Mouse (Mus musculus): ENCODE measurements around the gene 1700011L22Rik. TPM values are rescaled to one million over a fixed set of nuclear protein-coding genes. Genes with fewer than 3 reads are reported as not detected.

Gene 1700011L22Rik
- polyA plus RNA-seq, 1 experiment from 2014 or later, result not detected

GRCm38 (mm10) chr8:79208181-79208580 lies 40.2 kb downstream of the 1700011L22Rik start:
- H3K27ac ChIP-seq (ENCODE audit: low read depth, low read length), result no peak overlapping the region
- no peaks in the 10 kb centered on the region for H3K36me3 ChIP-seq (ENCODE audit: control insufficient read depth, insufficient read depth, low read length)
- no peaks in the 10 kb centered on the region for H3K27me3 ChIP-seq (ENCODE audit: control insufficient read depth, insufficient read depth, low read length)
- no peak for ATAC-seq (ENCODE audit: low read depth)
- no peaks in the 10 kb centered on the region for H3K9me3 ChIP-seq (ENCODE audit: control insufficient read depth, low read length)
- peaks cover 12% of the 10 kb centered on the region for H3K4me1 ChIP-seq (ENCODE audit: control insufficient read depth, insufficient read depth, low read length)
- H3K9ac ChIP-seq (replicated peaks; ENCODE audit: low read depth, low read length), result no peak overlapping the region
- H3K4me3 ChIP-seq (ENCODE audit: low read depth, low read length), result no peak overlapping the region
- H3K4me2 ChIP-seq (ENCODE audit: low read depth, low read length), result no peak overlapping the region
- WGBS, result 62% methylated on average over 3 of the region's 3 CpGs

DNA sequence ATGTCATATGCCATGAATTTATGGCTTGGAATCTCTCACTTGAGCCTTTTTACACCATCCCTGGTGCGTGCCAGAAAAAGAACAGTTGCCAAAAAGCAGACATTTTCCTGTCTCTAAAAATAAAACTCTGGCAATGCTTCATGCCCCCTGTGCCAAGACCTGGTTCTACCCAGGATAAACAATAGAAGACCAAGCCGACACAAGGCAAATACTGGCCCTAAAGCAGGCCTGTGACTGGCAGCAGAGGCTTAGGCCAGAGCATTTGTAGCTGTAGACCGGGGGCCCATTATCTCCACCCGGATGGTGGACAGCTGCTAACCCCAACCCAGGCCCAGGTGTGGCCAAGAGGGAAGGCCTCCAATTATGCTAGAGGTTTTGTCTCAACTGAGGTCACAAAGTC lies 41.5 kb downstream of the 1700011L22Rik start:
- no peak overlapping the region for H3K4me2 ChIP-seq (ENCODE audit: low read depth, low read length)
- no peak for ATAC-seq (ENCODE audit: low read depth)
- H3K4me1 ChIP-seq (ENCODE audit: control insufficient read depth, insufficient read depth, low read length), result peaks cover 12% of the 10 kb centered on the region
- no peak overlapping the region for H3K9ac ChIP-seq (replicated peaks; ENCODE audit: low read depth, low read length)
- WGBS, result 74% methylated on average over 4 of the region's 4 CpGs
- no peak overlapping the region for H3K27ac ChIP-seq (ENCODE audit: low read depth, low read length)
- no peaks in the 10 kb centered on the region for H3K9me3 ChIP-seq (ENCODE audit: control insufficient read depth, low read length)
- H3K27me3 ChIP-seq (ENCODE audit: control insufficient read depth, insufficient read depth, low read length), result no peaks in the 10 kb centered on the region
- H3K36me3 ChIP-seq (ENCODE audit: control insufficient read depth, insufficient read depth, low read length), result no peaks in the 10 kb centered on the region
- H3K4me3 ChIP-seq (ENCODE audit: low read depth, low read length), result no peak overlapping the region

GRCm38 (mm10) chr8:79201446-79202147 lies 46.8 kb downstream of the 1700011L22Rik start:
- no peaks in the 10 kb centered on the region for H3K36me3 ChIP-seq (ENCODE audit: control insufficient read depth, insufficient read depth, low read length)
- no peaks in the 10 kb centered on the region for H3K9me3 ChIP-seq (ENCODE audit: control insufficient read depth, low read length)
- no peak overlapping the region for H3K27ac ChIP-seq (ENCODE audit: low read depth, low read length)
- ATAC-seq (ENCODE audit: low read depth), result no peak
- WGBS, result 77% methylated on average over 11 of the region's 11 CpGs
- H3K4me3 ChIP-seq (ENCODE audit: low read depth, low read length), result no peak overlapping the region
- no peak overlapping the region for H3K4me2 ChIP-seq (ENCODE audit: low read depth, low read length)
- H3K9ac ChIP-seq (replicated peaks; ENCODE audit: low read depth, low read length), result no peak overlapping the region
- no peaks in the 10 kb centered on the region for H3K27me3 ChIP-seq (ENCODE audit: control insufficient read depth, insufficient read depth, low read length)
- no peaks in the 10 kb centered on the region for H3K4me1 ChIP-seq (ENCODE audit: control insufficient read depth, insufficient read depth, low read length)

DNA sequence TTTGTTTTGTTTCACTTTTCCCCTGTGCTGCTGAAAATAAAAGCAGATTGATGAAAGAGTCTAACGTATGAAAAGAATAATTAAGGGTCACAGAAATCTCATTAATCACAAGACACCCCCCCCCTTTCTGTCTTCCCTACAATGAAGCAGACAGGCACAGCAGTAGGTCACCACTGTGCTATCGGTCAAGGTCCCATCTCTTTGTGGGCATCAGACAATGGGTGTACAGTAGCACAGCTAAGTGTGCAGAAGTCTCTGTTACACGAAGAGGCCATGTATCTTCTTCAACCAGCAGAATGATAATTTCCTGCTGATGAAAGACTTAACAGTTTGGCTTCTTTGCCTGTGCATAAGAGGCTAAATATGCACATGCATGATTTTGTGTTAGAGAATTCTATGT lies 49.7 kb downstream of the 1700011L22Rik start:
- Histone ChIP-seq H3K9ac (replicated peaks; ENCODE audit: low read depth, low read length) (no peak overlapping the region), H3K27ac (ENCODE audit: low read depth, low read length) (no peak overlapping the region), H3K36me3 (ENCODE audit: control insufficient read depth, insufficient read depth, low read length) (no peaks in the 10 kb centered on the region), H3K4me1 (ENCODE audit: control insufficient read depth, insufficient read depth, low read length) (no peaks in the 10 kb centered on the region; the same call in 1 of the 2 replicates), H3K9me3 (ENCODE audit: control insufficient read depth, low read length) (no peaks in the 10 kb centered on the region), H3K27me3 (ENCODE audit: control insufficient read depth, insufficient read depth, low read length) (no peaks in the 10 kb centered on the region), H3K4me2 (ENCODE audit: low read depth, low read length) (no peak overlapping the region), H3K4me3 (ENCODE audit: low read depth, low read length) (no peak overlapping the region)
- 25% methylated on average over 3 of the region's 3 CpGs for WGBS
- ATAC-seq (ENCODE audit: low read depth), result no peak

- ATAC-seq (ENCODE audit: low read depth), result no peak
- no peak overlapping the region for H3K27ac ChIP-seq (ENCODE audit: low read depth, low read length)
- WGBS, result 79% methylated on average over 4 of the region's 4 CpGs
These were observed 51.9 kb downstream of the 1700011L22Rik start for GRCm38 (mm10) chr8:79196481-79196880.

GRCm38 (mm10) chr8:79190071-79190470 lies 58.3 kb downstream of the 1700011L22Rik start:
- Histone ChIP-seq H3K27ac (ENCODE audit: low read depth, low read length) (no peak overlapping the region), H3K9ac (replicated peaks; ENCODE audit: low read depth, low read length) (no peak overlapping the region), H3K27me3 (ENCODE audit: control insufficient read depth, insufficient read depth, low read length) (no peaks in the 10 kb centered on the region), H3K36me3 (ENCODE audit: control insufficient read depth, insufficient read depth, low read length) (peaks cover 34% of the 10 kb centered on the region), H3K4me3 (ENCODE audit: low read depth, low read length) (no peak overlapping the region), H3K4me1 (ENCODE audit: control insufficient read depth, insufficient read depth, low read length) (no peaks in the 10 kb centered on the region), H3K9me3 (ENCODE audit: control insufficient read depth, low read length) (no peaks in the 10 kb centered on the region), H3K4me2 (ENCODE audit: low read depth, low read length) (no peak overlapping the region)
- ATAC-seq (ENCODE audit: low read depth), result no peak
- 94% methylated on average over 10 of the region's 10 CpGs for WGBS

More at GRCm38 (mm10) chr8:79196481-79196880, 51.9 kb downstream of the 1700011L22Rik start:
- no peak overlapping the region for H3K4me3 ChIP-seq (ENCODE audit: low read depth, low read length)
- H3K9ac ChIP-seq (replicated peaks; ENCODE audit: low read depth, low read length), result no peak overlapping the region
- H3K27me3 ChIP-seq (ENCODE audit: control insufficient read depth, insufficient read depth, low read length), result no peaks in the 10 kb centered on the region
- H3K4me1 ChIP-seq (ENCODE audit: control insufficient read depth, insufficient read depth, low read length), result no peaks in the 10 kb centered on the region; the same call in 1 of the 2 replicates
- H3K9me3 ChIP-seq (ENCODE audit: control insufficient read depth, low read length), result no peaks in the 10 kb centered on the region
- peaks cover 4% of the 10 kb centered on the region; the same call in 1 of the 2 replicates for H3K36me3 ChIP-seq (ENCODE audit: control insufficient read depth, insufficient read depth, low read length)
- no peak overlapping the region for H3K4me2 ChIP-seq (ENCODE audit: low read depth, low read length)

DNA sequence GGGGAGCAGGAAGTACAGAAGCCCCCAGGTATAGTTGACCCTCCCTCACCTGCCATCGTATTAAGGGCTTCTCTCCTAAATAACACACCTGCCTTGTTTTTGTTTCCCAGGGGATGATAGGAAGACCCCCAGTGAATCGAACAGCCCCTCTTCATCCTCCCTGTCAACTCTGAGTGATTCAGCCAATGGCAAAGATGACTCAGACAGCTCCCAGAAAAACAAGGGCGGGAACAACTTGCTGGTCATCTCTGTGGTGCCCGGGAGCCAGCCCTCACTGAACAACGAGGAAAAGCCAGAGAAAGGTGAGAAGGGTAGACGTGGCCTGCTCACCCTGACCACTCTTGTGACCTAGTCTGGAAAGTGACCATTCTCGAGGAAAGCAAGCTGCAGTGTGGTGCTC lies 62.9 kb downstream of the 1700011L22Rik start:
- Histone ChIP-seq H3K9ac (replicated peaks; ENCODE audit: low read depth, low read length) (no peak overlapping the region), H3K27ac (ENCODE audit: low read depth, low read length) (no peak overlapping the region), H3K4me2 (ENCODE audit: low read depth, low read length) (no peak overlapping the region), H3K4me1 (ENCODE audit: control insufficient read depth, insufficient read depth, low read length) (no peaks in the 10 kb centered on the region), H3K36me3 (ENCODE audit: control insufficient read depth, insufficient read depth, low read length) (peaks cover 37% of the 10 kb centered on the region), H3K4me3 (ENCODE audit: low read depth, low read length) (no peak overlapping the region), H3K9me3 (ENCODE audit: control insufficient read depth, low read length) (no peaks in the 10 kb centered on the region), H3K27me3 (ENCODE audit: control insufficient read depth, insufficient read depth, low read length) (no peaks in the 10 kb centered on the region)
- 90% methylated on average over 7 of the region's 7 CpGs for WGBS
- no peak for ATAC-seq (ENCODE audit: low read depth)

GRCm38 (mm10) chr8:79179678-79180077 lies 68.7 kb downstream of the 1700011L22Rik start:
- Histone ChIP-seq H3K4me1 (ENCODE audit: control insufficient read depth, insufficient read depth, low read length) (no peaks in the 10 kb centered on the region), H3K9me3 (ENCODE audit: control insufficient read depth, low read length) (no peaks in the 10 kb centered on the region), H3K4me2 (ENCODE audit: low read depth, low read length) (no peak overlapping the region), H3K9ac (replicated peaks; ENCODE audit: low read depth, low read length) (no peak overlapping the region), H3K36me3 (ENCODE audit: control insufficient read depth, insufficient read depth, low read length) (peaks cover 35% of the 10 kb centered on the region), H3K4me3 (ENCODE audit: low read depth, low read length) (no peak overlapping the region), H3K27ac (ENCODE audit: low read depth, low read length) (no peak overlapping the region), H3K27me3 (ENCODE audit: control insufficient read depth, insufficient read depth, low read length) (no peaks in the 10 kb centered on the region)
- 76% methylated on average over 6 of the region's 6 CpGs for WGBS
- peak; percentile 65 for ATAC-seq (ENCODE audit: low read depth)

DNA sequence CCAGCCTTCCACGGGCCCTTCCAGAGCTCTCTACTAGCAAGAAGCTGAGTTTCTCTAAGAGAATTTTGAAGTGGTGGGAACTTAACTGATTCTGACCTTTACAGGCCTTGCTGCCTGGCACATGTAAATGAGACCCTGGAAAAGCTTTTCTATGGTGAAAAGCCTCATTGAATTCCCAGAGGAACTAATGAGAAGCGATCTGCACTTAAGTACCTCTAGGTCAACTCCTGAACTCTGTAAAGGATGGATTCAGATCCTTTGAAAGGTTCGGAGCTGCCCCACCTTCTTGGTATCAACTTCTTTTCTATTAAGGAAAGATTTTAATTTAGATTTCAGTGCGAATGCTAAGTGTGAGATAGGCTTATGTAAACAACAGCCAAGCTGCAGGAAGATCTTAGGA lies 72.4 kb downstream of the 1700011L22Rik start:
- Histone ChIP-seq H3K4me3 (ENCODE audit: low read depth, low read length) (no peak overlapping the region), H3K4me2 (ENCODE audit: low read depth, low read length) (no peak overlapping the region), H3K9ac (replicated peaks; ENCODE audit: low read depth, low read length) (no peak overlapping the region), H3K36me3 (ENCODE audit: control insufficient read depth, insufficient read depth, low read length) (peaks cover 24% of the 10 kb centered on the region), H3K4me1 (ENCODE audit: control insufficient read depth, insufficient read depth, low read length) (0 out of 2 replicates have a peak, but pooled peaks cover 4% of the 10 kb centered on the region), H3K27me3 (ENCODE audit: control insufficient read depth, insufficient read depth, low read length) (no peaks in the 10 kb centered on the region), H3K27ac (ENCODE audit: low read depth, low read length) (no peak overlapping the region), H3K9me3 (ENCODE audit: control insufficient read depth, low read length) (no peaks in the 10 kb centered on the region)
- 69% methylated on average over 4 of the region's 4 CpGs for WGBS
- ATAC-seq (ENCODE audit: low read depth), result no peak

Measured in neural tube, embryonic 14.5 days (tissue).